Mouse (Mus musculus) neural tube, embryonic 14.5 days (tissue): ENCODE measurements around the gene Mymk. TPM values are rescaled to one million over a fixed set of nuclear protein-coding genes. Genes with fewer than 3 reads are reported as not detected.
A peak's percentile ranks its signal among the peaks of the same experiment; 100 is the strongest.

Source experiments
- ATAC-seq: fragments of 200-750 bp; cut with Nextera tagmentation; 2 replicates; pipeline ENCODE4 v1.8.0; 2017; ENCODE audit warnings: low read depth, mild to moderate bottlenecking, moderate TSS enrichment, moderate library complexity
- H3K27ac ChIP-seq: fragments of 300-500 bp; sonication (generic); 2 replicates; pipeline ENCODE4 v1.5.1; 2014; ENCODE audit warnings: low read depth, mild to moderate bottlenecking, control low read depth, low read length, moderate library complexity, mixed read lengths
- H3K27me3 ChIP-seq: fragments of 300-500 bp; sonication (generic); 2 replicates; pipeline ENCODE4 v1.6.1; 2014; ENCODE audit warnings: low read length; ENCODE audit not compliant: control insufficient read depth, insufficient read depth
- H3K36me3 ChIP-seq: fragments of 300-500 bp; sonication (generic); 2 replicates; pipeline ENCODE4 v1.6.1; 2014; ENCODE audit warnings: low read length, mixed read lengths; ENCODE audit not compliant: control insufficient read depth, insufficient read depth
- H3K4me1 ChIP-seq: fragments of 300-500 bp; sonication (generic); 2 replicates; pipeline ENCODE4 v1.6.1; 2014; ENCODE audit warnings: low read length; ENCODE audit not compliant: control insufficient read depth, insufficient read depth
- H3K4me2 ChIP-seq: fragments of 300-500 bp; sonication (generic); 2 replicates; pipeline ENCODE4 v1.6.1; 2014; ENCODE audit warnings: mild to moderate bottlenecking, low read depth, low read length, control low read depth
- H3K4me3 ChIP-seq: fragments of 300-500 bp; sonication (generic); 2 replicates; pipeline ENCODE4 v1.5.1; 2014; ENCODE audit warnings: low read depth, low read length, control low read depth, mixed read lengths
- H3K9ac ChIP-seq: fragments of 300-500 bp; sonication (generic); replicated peaks from 2 replicates; pipeline ENCODE4 v1.6.1; 2014; ENCODE audit warnings: low read depth, mild to moderate bottlenecking, control low read depth, low read length, mixed read lengths
- H3K9me3 ChIP-seq: fragments of 300-500 bp; sonication (generic); 2 replicates; pipeline ENCODE4 v1.6.1; 2016; ENCODE audit warnings: low read length; ENCODE audit not compliant: control insufficient read depth
- WGBS: fragments of 180-500 bp; shearing (Covaris S2); extraction: QIAGEN DNeasy Blood & Tissue Kit; methylation state at CpG from one replicate; pipeline ENCODE4 v1.1.7; 2014; 5-methylcytosine and 5-hydroxymethylcytosine counted together
- polyA plus RNA-seq: library from polyadenylated mRNA; unstranded; fragments of >200 nt; fragmentation: Nextera tagmentation; extraction: Ambion mirVana; gene quantifications from 2 replicates; pipeline ENCODE4 v1.2.1, GENCODE M21; 2014

Gene Mymk
- polyA plus RNA-seq, 1 experiment from 2014 or later: 0.17 TPM

GRCm38 (mm10) chr2:27097776-27098175, 25.8 kb upstream of the Mymk start:
- Histone ChIP-seq H3K36me3 (no peaks in the 10 kb centered on the region), H3K27me3 (no peaks in the 10 kb centered on the region), H3K9me3 (no peaks in the 10 kb centered on the region), H3K4me3 (no peak overlapping the region), H3K27ac (peak overlapping the region; percentile 16), H3K9ac (no peak overlapping the region), H3K4me2 (no peak overlapping the region), H3K4me1 (peaks cover 11% of the 10 kb centered on the region)
- 10% methylated on average over 6 of the region's 6 CpGs for whole genome bisulfite sequencing
- peak; percentile 70 for ATAC-seq

DNA sequence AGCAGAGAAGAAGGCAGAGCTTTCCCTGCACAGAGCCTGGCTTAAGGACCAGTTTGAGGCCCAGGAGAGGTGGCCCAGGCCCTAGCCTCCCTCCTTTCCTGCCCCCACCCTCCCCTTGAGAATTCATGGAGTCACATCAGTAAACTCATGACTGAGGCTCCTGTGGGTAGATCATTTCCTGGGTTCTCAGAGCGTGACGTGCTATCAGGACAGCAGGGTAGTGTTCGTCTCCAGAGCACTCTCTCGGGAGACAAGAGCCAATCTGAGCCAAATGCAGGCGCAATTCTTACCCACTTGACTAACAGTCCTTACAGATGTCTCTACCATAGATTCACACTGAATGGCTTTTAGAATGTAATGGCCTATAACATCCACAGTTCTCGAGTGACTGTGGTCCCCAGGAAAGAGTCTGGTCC, 25.3 kb upstream of the Mymk start:
- Histone ChIP-seq H3K9ac (no peak overlapping the region), H3K9me3 (no peaks in the 10 kb centered on the region), H3K4me1 (peaks cover 11% of the 10 kb centered on the region), H3K27me3 (no peaks in the 10 kb centered on the region), H3K36me3 (no peaks in the 10 kb centered on the region), H3K4me3 (no peak overlapping the region), H3K27ac (peak overlapping the region; percentile 16; the same call in 1 of the 2 replicates), H3K4me2 (no peak overlapping the region)
- peak; percentile 76 for ATAC-seq
- WGBS: 31% methylated on average over 6 of the region's 6 CpGs

GRCm38 (mm10) chr2:27096341-27096981, 24.5 kb upstream of the Mymk start:
- WGBS: 65% methylated on average over 13 of the region's 13 CpGs
- no peaks in the 10 kb centered on the region for H3K27me3 ChIP-seq
- no peak overlapping the region for H3K4me3 ChIP-seq
- H3K36me3 ChIP-seq: no peaks in the 10 kb centered on the region
- no peak overlapping the region for H3K4me2 ChIP-seq
- H3K27ac ChIP-seq: no peak overlapping the region
- H3K9ac ChIP-seq: no peak overlapping the region
- H3K9me3 ChIP-seq: no peaks in the 10 kb centered on the region
- peaks cover 11% of the 10 kb centered on the region for H3K4me1 ChIP-seq
- no peak for ATAC-seq

DNA sequence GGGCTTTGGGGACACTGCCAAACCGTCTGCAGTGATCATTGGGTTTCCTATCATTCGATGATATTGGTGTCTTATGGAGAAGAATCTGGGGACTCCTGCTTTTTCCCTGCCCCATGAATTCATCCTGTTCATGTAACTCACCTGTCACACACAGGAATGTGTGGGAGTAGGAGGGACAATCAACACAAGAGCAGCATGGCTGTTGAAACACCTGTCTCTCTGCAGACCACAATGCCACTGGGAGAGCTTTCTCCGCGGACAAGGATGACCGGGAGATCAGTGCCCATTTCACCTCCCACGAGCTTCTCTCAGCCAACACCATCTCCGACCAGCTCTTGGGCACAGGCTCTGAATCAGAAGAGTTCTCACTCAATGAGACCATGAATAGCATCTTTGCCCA, 23.2 kb upstream of the Mymk start:
- ATAC-seq: no peak

DNA sequence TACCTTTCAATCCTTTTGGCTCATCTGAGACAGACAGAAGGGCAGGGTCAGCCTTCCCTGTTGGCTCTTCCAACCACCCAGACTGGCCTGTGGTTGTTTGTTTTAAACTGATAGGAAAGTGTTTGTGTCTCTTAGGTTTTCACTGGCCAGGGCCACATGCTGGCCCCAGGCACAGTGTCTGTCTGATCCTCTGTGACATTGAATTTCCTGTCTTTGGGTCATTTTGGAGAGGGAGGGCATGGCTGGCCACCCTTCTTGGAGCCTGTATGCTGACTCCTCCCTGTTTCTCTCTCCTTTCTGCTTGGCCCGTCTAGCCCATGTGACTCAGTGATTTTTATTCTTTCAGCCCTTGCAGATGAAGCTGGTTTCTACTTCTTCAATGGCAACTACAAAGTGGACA, 17.3 kb upstream of the Mymk start:
- no peaks in the 10 kb centered on the region for H3K27me3 ChIP-seq
- H3K9me3 ChIP-seq: no peaks in the 10 kb centered on the region
- H3K4me1 ChIP-seq: no peaks in the 10 kb centered on the region
- no peak overlapping the region for H3K4me2 ChIP-seq
- H3K4me3 ChIP-seq: no peak overlapping the region
- H3K9ac ChIP-seq: no peak overlapping the region
- H3K36me3 ChIP-seq: no peaks in the 10 kb centered on the region
- 50% methylated on average over 1 of the region's 1 CpGs for WGBS
- ATAC-seq: no peak
- H3K27ac ChIP-seq: no peak overlapping the region

More for the DNA sequence above, 23.2 kb upstream of the Mymk start:
- Histone ChIP-seq H3K4me1 (peaks cover 11% of the 10 kb centered on the region), H3K27me3 (no peaks in the 10 kb centered on the region), H3K4me2 (no peak overlapping the region), H3K4me3 (no peak overlapping the region), H3K27ac (no peak overlapping the region), H3K9ac (no peak overlapping the region), H3K36me3 (no peaks in the 10 kb centered on the region), H3K9me3 (no peaks in the 10 kb centered on the region)
- WGBS: 92% methylated on average over 7 of the region's 7 CpGs

GRCm38 (mm10) chr2:27088700-27089099, 16.7 kb upstream of the Mymk start:
- H3K27me3 ChIP-seq: no peaks in the 10 kb centered on the region
- no peak overlapping the region for H3K4me3 ChIP-seq
- H3K27ac ChIP-seq: no peak overlapping the region
- no peak for ATAC-seq
- no peaks in the 10 kb centered on the region for H3K4me1 ChIP-seq
- no peaks in the 10 kb centered on the region for H3K9me3 ChIP-seq
- H3K4me2 ChIP-seq: no peak overlapping the region
- no peaks in the 10 kb centered on the region for H3K36me3 ChIP-seq
- 67% methylated on average over 5 of the region's 5 CpGs for WGBS
- H3K9ac ChIP-seq: no peak overlapping the region

GRCm38 (mm10) chr2:27088071-27088644, 16.2 kb upstream of the Mymk start:
- ATAC-seq: no peak
- Histone ChIP-seq H3K36me3 (no peaks in the 10 kb centered on the region), H3K9me3 (no peaks in the 10 kb centered on the region), H3K9ac (no peak overlapping the region), H3K4me2 (no peak overlapping the region), H3K4me3 (no peak overlapping the region), H3K4me1 (no peaks in the 10 kb centered on the region), H3K27ac (0 out of 2 replicates have a peak overlapping the region, but pooled peaks have one; percentile 22), H3K27me3 (no peaks in the 10 kb centered on the region)
- WGBS: 63% methylated on average over 18 of the region's 18 CpGs

- H3K27me3 ChIP-seq: no peaks in the 10 kb centered on the region
- H3K9me3 ChIP-seq: no peaks in the 10 kb centered on the region
- H3K4me2 ChIP-seq: no peak overlapping the region
- no peak overlapping the region for H3K4me3 ChIP-seq
- no peak overlapping the region for H3K9ac ChIP-seq
- ATAC-seq: no peak
- H3K36me3 ChIP-seq: no peaks in the 10 kb centered on the region
- H3K27ac ChIP-seq: no peak overlapping the region
- no peaks in the 10 kb centered on the region for H3K4me1 ChIP-seq
- WGBS: 89% methylated on average over 5 of the region's 5 CpGs
Observed at GRCm38 (mm10) chr2:27087581-27087980, 15.6 kb upstream of the Mymk start.

DNA sequence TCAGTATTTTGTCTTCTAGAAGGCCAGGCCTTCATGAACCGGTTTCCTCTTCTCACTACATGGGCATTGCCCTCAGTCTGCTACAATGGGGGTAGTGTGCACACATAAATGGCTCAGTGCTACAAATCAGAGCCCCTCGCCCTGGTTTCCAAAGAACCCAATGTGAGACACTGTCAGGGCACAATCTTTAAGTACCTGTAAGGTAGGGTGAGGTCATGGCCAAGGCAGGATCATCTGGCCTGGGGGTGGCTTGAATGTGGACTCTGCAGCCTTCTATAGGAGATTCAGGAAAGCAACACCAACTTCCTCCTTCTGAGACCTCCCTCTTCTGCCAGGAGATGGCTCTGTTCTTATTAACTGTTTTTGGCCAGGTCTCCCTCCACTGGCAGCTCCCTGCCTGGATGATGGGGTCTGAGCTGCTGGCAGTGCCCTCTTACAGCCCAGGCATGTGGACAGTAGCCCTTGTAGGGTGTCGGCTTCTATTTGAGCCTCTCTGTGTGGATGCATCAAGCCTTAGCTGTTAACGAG, 14.6 kb upstream of the Mymk start:
- no peaks in the 10 kb centered on the region for H3K36me3 ChIP-seq
- H3K9ac ChIP-seq: no peak overlapping the region
- 83% methylated on average over 4 of the region's 4 CpGs for WGBS
- no peak for ATAC-seq
- no peaks in the 10 kb centered on the region for H3K4me1 ChIP-seq
- no peaks in the 10 kb centered on the region for H3K27me3 ChIP-seq
- no peak overlapping the region for H3K4me3 ChIP-seq
- no peak overlapping the region for H3K27ac ChIP-seq
- no peaks in the 10 kb centered on the region for H3K9me3 ChIP-seq
- H3K4me2 ChIP-seq: no peak overlapping the region
